Mouse (Mus musculus): ENCODE measurements at regions not wholly inside any gene's neighbourhood (a gene's known extent, or its start where the extent isn't known, plus 50 kb on each side); places are given as distances from the start of the nearest gene placed in this dataset.

- intact Hi-C loops (cut with DNase I), result no loop called here
- no peak for DNase-seq (ENCODE audit: extremely low spot score in 1 of 2, low spot score in 2 of 2)
These were observed 314.0 kb upstream of the Hs6st1 start for GRCm38 (mm10) chr1:35754170-35754569.

GRCm38 (mm10) chr1:35759010-35759409 lies 309.2 kb upstream of the Hs6st1 start:
- peak; percentile 48 to 52 for DNase-seq (ENCODE audit: extremely low spot score in 1 of 2, low spot score in 2 of 2)
- intact Hi-C loops (cut with DNase I), result no loop called here

GRCm38 (mm10) chr1:35759600-35759999 lies 308.6 kb upstream of the Hs6st1 start:
- DNase-seq (ENCODE audit: extremely low spot score in 1 of 2, low spot score in 2 of 2), result no peak
- intact Hi-C loops (cut with DNase I), result no loop called here

- DNase-seq (ENCODE audit: extremely low spot score in 1 of 2, low spot score in 2 of 2), result no peak
- intact Hi-C loops (cut with DNase I), result no loop called here
These were observed 305.1 kb upstream of the Hs6st1 start for GRCm38 (mm10) chr1:35763051-35763450.

GRCm38 (mm10) chr1:35763456-35763855 lies 304.7 kb upstream of the Hs6st1 start:
- intact Hi-C loops (cut with DNase I), result no loop called here
- no peak for DNase-seq (ENCODE audit: extremely low spot score in 1 of 2, low spot score in 2 of 2)

- no peak for DNase-seq (ENCODE audit: extremely low spot score in 1 of 2, low spot score in 2 of 2)
- intact Hi-C loops (cut with DNase I), result no loop called here
These were observed 304.1 kb upstream of the Hs6st1 start for GRCm38 (mm10) chr1:35764068-35764467.

GRCm38 (mm10) chr1:35765692-35766091 lies 302.5 kb upstream of the Hs6st1 start:
- intact Hi-C loops (cut with DNase I), result no loop called here

GRCm38 (mm10) chr1:35766271-35766670 lies 301.9 kb upstream of the Hs6st1 start:
- no peak for DNase-seq (ENCODE audit: extremely low spot score in 1 of 2, low spot score in 2 of 2)
- intact Hi-C loops (cut with DNase I), result no loop called here

More at GRCm38 (mm10) chr1:35765692-35766091, 302.5 kb upstream of the Hs6st1 start:
- DNase-seq (ENCODE audit: extremely low spot score in 1 of 2, low spot score in 2 of 2), result no peak

- no peak for DNase-seq (ENCODE audit: extremely low spot score in 1 of 2, low spot score in 2 of 2)
These were observed 295.6 kb upstream of the Hs6st1 start for GRCm38 (mm10) chr1:35772567-35772966.

GRCm38 (mm10) chr1:35774566-35774965 lies 293.6 kb upstream of the Hs6st1 start:
- no peak for DNase-seq (ENCODE audit: extremely low spot score in 1 of 2, low spot score in 2 of 2)
- intact Hi-C loops (cut with DNase I), result no loop called here

More at GRCm38 (mm10) chr1:35772567-35772966, 295.6 kb upstream of the Hs6st1 start:
- intact Hi-C loops (cut with DNase I), result no loop called here

GRCm38 (mm10) chr1:35782668-35783067 lies 285.5 kb upstream of the Hs6st1 start:
- intact Hi-C loops (cut with DNase I), result no loop called here
- no peak for DNase-seq (ENCODE audit: extremely low spot score in 1 of 2, low spot score in 2 of 2)

- no peak for DNase-seq (ENCODE audit: extremely low spot score in 1 of 2, low spot score in 2 of 2)
- intact Hi-C loops (cut with DNase I), result no loop called here
These were observed 284.8 kb upstream of the Hs6st1 start for GRCm38 (mm10) chr1:35783427-35783826.

- intact Hi-C loops (cut with DNase I), result no loop called here
These were observed 282.0 kb upstream of the Hs6st1 start for GRCm38 (mm10) chr1:35786241-35786640.

GRCm38 (mm10) chr1:35786668-35787213 lies 281.5 kb upstream of the Hs6st1 start:
- intact Hi-C loops (cut with DNase I), result no loop called here
- no peak for DNase-seq (ENCODE audit: extremely low spot score in 1 of 2, low spot score in 2 of 2)

More at GRCm38 (mm10) chr1:35786241-35786640, 282.0 kb upstream of the Hs6st1 start:
- no peak for DNase-seq (ENCODE audit: extremely low spot score in 1 of 2, low spot score in 2 of 2)

GRCm38 (mm10) chr1:35797064-35797463 lies 271.1 kb upstream of the Hs6st1 start:
- no peak for DNase-seq (ENCODE audit: extremely low spot score in 1 of 2, low spot score in 2 of 2)
- intact Hi-C loops (cut with DNase I), result no loop called here

GRCm38 (mm10) chr1:35797526-35797925 lies 270.7 kb upstream of the Hs6st1 start:
- no peak for DNase-seq (ENCODE audit: extremely low spot score in 1 of 2, low spot score in 2 of 2)
- intact Hi-C loops (cut with DNase I), result no loop called here

- DNase-seq (ENCODE audit: extremely low spot score in 1 of 2, low spot score in 2 of 2), result no peak
- intact Hi-C loops (cut with DNase I), result no loop called here
These were observed 262.7 kb upstream of the Hs6st1 start for GRCm38 (mm10) chr1:35805546-35805945.

- no peak for DNase-seq (ENCODE audit: extremely low spot score in 1 of 2, low spot score in 2 of 2)
These were observed 261.9 kb upstream of the Hs6st1 start for GRCm38 (mm10) chr1:35806329-35806728.

GRCm38 (mm10) chr1:35806731-35807130 lies 261.5 kb upstream of the Hs6st1 start:
- intact Hi-C loops (cut with DNase I), result no loop called here
- no peak for DNase-seq (ENCODE audit: extremely low spot score in 1 of 2, low spot score in 2 of 2)

More at GRCm38 (mm10) chr1:35806329-35806728, 261.9 kb upstream of the Hs6st1 start:
- intact Hi-C loops (cut with DNase I), result no loop called here

GRCm38 (mm10) chr1:35808894-35809293 lies 259.3 kb upstream of the Hs6st1 start:
- intact Hi-C loops (cut with DNase I), result no loop called here
- no peak for DNase-seq (ENCODE audit: extremely low spot score in 1 of 2, low spot score in 2 of 2)

GRCm38 (mm10) chr1:35809341-35809740 lies 258.9 kb upstream of the Hs6st1 start:
- DNase-seq (ENCODE audit: extremely low spot score in 1 of 2, low spot score in 2 of 2), result no peak
- intact Hi-C loops (cut with DNase I), result no loop called here
